Mouse (Mus musculus): ENCODE measurements around the gene Dnm3. TPM values are rescaled to one million over a fixed set of nuclear protein-coding genes. Genes with fewer than 3 reads are reported as not detected.

Gene Dnm3
- polyA plus RNA-seq, 1 experiment = 1.7 TPM

- no peaks in the 10 kb centered on the region for H3K9me3 ChIP-seq (replicated peaks; ENCODE audit: control insufficient read depth, insufficient read depth, low read length, poor library complexity, severe bottlenecking)
- no peaks in the 10 kb centered on the region for H3K36me3 ChIP-seq (ENCODE audit: control insufficient read depth, insufficient read depth, low read length, poor library complexity, severe bottlenecking)
- no peak overlapping the region for H3K27ac ChIP-seq (ENCODE audit: insufficient read depth, low read length)
- no peaks in the 10 kb centered on the region for H3K4me1 ChIP-seq (ENCODE audit: control insufficient read depth, insufficient read depth, low read length)
- no peak overlapping the region for H3K4me3 ChIP-seq (ENCODE audit: low read depth, low read length)
- no peak overlapping the region for H3K9ac ChIP-seq (ENCODE audit: low read depth, poor library complexity, severe bottlenecking)
- TF ChIP-seq CTCF (IDR thresholded peaks at IDR 0.05; ENCODE audit: low read depth, low read length) (no peak), POLR2A (IDR thresholded peaks at IDR 0.05; ENCODE audit: insufficient read depth, low read length) (no peak)
- H3K27me3 ChIP-seq (ENCODE audit: control insufficient read depth, insufficient read depth, low read length, poor library complexity, severe bottlenecking) = no peaks in the 10 kb centered on the region
Measured at GRCm38 (mm10) chr1:162222353-162222752, 255.5 kb downstream of the Dnm3 start.

- Histone ChIP-seq H3K27me3 (ENCODE audit: control insufficient read depth, insufficient read depth, low read length, poor library complexity, severe bottlenecking) (no peaks in the 10 kb centered on the region), H3K27ac (ENCODE audit: insufficient read depth, low read length) (no peak overlapping the region), H3K9me3 (replicated peaks; ENCODE audit: control insufficient read depth, insufficient read depth, low read length, poor library complexity, severe bottlenecking) (no peaks in the 10 kb centered on the region), H3K4me1 (ENCODE audit: control insufficient read depth, insufficient read depth, low read length) (no peaks in the 10 kb centered on the region), H3K36me3 (ENCODE audit: control insufficient read depth, insufficient read depth, low read length, poor library complexity, severe bottlenecking) (no peaks in the 10 kb centered on the region), H3K4me3 (ENCODE audit: low read depth, low read length) (no peak overlapping the region), H3K9ac (ENCODE audit: low read depth, poor library complexity, severe bottlenecking) (no peak overlapping the region)
- TF ChIP-seq CTCF (IDR thresholded peaks at IDR 0.05; ENCODE audit: low read depth, low read length) (no peak), POLR2A (IDR thresholded peaks at IDR 0.05; ENCODE audit: insufficient read depth, low read length) (no peak), EP300 (IDR thresholded peaks at IDR 0.05; ENCODE audit: insufficient read depth, low read depth, low read length) (no peak)
Measured at GRCm38 (mm10) chr1:162221801-162222301, 256.0 kb downstream of the Dnm3 start.

DNA sequence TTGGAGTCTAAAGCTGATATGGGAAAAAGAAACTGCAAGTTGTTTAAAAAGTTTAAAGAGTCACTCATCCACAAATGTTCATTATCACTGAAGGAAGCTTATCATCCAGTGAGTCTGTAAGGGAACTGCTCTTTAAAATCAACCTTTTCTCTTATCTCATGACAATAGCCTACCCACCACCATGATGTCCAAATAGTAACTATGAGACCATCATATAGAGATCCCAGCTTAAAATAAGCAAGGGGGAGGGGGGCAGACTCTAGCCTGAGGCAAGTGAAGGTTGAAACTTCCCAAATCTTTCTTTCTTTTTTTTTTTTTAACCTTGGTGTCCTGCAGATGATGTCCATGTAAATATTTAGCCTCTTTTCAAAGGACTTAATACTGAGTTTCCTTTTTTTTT, 256.9 kb downstream of the Dnm3 start:
- Histone ChIP-seq H3K9me3 (replicated peaks; ENCODE audit: control insufficient read depth, insufficient read depth, low read length, poor library complexity, severe bottlenecking) (no peaks in the 10 kb centered on the region), H3K36me3 (ENCODE audit: control insufficient read depth, insufficient read depth, low read length, poor library complexity, severe bottlenecking) (no peaks in the 10 kb centered on the region), H3K27ac (ENCODE audit: insufficient read depth, low read length) (no peak overlapping the region), H3K9ac (ENCODE audit: low read depth, poor library complexity, severe bottlenecking) (no peak overlapping the region), H3K27me3 (ENCODE audit: control insufficient read depth, insufficient read depth, low read length, poor library complexity, severe bottlenecking) (no peaks in the 10 kb centered on the region), H3K4me1 (ENCODE audit: control insufficient read depth, insufficient read depth, low read length) (no peaks in the 10 kb centered on the region), H3K4me3 (ENCODE audit: low read depth, low read length) (no peak overlapping the region)
- TF ChIP-seq CTCF (IDR thresholded peaks at IDR 0.05; ENCODE audit: low read depth, low read length) (no peak), EP300 (IDR thresholded peaks at IDR 0.05; ENCODE audit: insufficient read depth, low read depth, low read length) (no peak), POLR2A (IDR thresholded peaks at IDR 0.05; ENCODE audit: insufficient read depth, low read length) (no peak)

DNA sequence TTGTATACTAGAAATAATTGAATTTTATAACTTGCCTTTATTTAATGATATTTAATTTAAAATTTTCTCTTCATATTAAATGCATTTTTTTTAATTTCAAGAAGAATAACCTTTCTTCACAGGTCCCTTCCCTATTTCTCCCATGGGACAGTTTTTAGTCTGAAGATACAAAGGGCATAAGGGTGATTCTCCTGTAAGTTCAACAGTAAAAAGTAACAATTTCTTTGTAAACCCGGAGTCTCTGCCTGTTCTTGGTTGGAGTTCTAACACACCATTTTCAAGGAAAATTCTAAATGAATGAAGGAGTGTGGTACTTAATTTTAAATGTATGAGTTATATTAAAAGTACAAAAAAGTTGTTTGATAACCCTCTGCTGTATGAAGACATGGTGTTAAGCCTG, 258.1 kb downstream of the Dnm3 start:
- Histone ChIP-seq H3K4me3 (ENCODE audit: low read depth, low read length) (no peak overlapping the region), H3K27ac (ENCODE audit: insufficient read depth, low read length) (no peak overlapping the region), H3K36me3 (ENCODE audit: control insufficient read depth, insufficient read depth, low read length, poor library complexity, severe bottlenecking) (no peaks in the 10 kb centered on the region), H3K27me3 (ENCODE audit: control insufficient read depth, insufficient read depth, low read length, poor library complexity, severe bottlenecking) (no peaks in the 10 kb centered on the region), H3K9ac (ENCODE audit: low read depth, poor library complexity, severe bottlenecking) (no peak overlapping the region), H3K9me3 (replicated peaks; ENCODE audit: control insufficient read depth, insufficient read depth, low read length, poor library complexity, severe bottlenecking) (no peaks in the 10 kb centered on the region), H3K4me1 (ENCODE audit: control insufficient read depth, insufficient read depth, low read length) (no peaks in the 10 kb centered on the region)
- TF ChIP-seq EP300 (IDR thresholded peaks at IDR 0.05; ENCODE audit: insufficient read depth, low read depth, low read length) (no peak), CTCF (IDR thresholded peaks at IDR 0.05; ENCODE audit: low read depth, low read length) (no peak), POLR2A (IDR thresholded peaks at IDR 0.05; ENCODE audit: insufficient read depth, low read length) (no peak)

- Histone ChIP-seq H3K27me3 (ENCODE audit: control insufficient read depth, insufficient read depth, low read length, poor library complexity, severe bottlenecking) (no peaks in the 10 kb centered on the region), H3K27ac (ENCODE audit: insufficient read depth, low read length) (no peak overlapping the region), H3K9me3 (replicated peaks; ENCODE audit: control insufficient read depth, insufficient read depth, low read length, poor library complexity, severe bottlenecking) (no peaks in the 10 kb centered on the region), H3K4me3 (ENCODE audit: low read depth, low read length) (no peak overlapping the region), H3K4me1 (ENCODE audit: control insufficient read depth, insufficient read depth, low read length) (no peaks in the 10 kb centered on the region), H3K36me3 (ENCODE audit: control insufficient read depth, insufficient read depth, low read length, poor library complexity, severe bottlenecking) (no peaks in the 10 kb centered on the region), H3K9ac (ENCODE audit: low read depth, poor library complexity, severe bottlenecking) (no peak overlapping the region)
- no peak for TF ChIP-seq CTCF (IDR thresholded peaks at IDR 0.05; ENCODE audit: low read depth, low read length)
- no peak for TF ChIP-seq POLR2A (IDR thresholded peaks at IDR 0.05; ENCODE audit: insufficient read depth, low read length)
- TF ChIP-seq EP300 (IDR thresholded peaks at IDR 0.05; ENCODE audit: insufficient read depth, low read depth, low read length) = no peak
Measured at GRCm38 (mm10) chr1:162218530-162219180, 259.2 kb downstream of the Dnm3 start.

- Histone ChIP-seq H3K27ac (ENCODE audit: insufficient read depth, low read length) (no peak overlapping the region), H3K9me3 (replicated peaks; ENCODE audit: control insufficient read depth, insufficient read depth, low read length, poor library complexity, severe bottlenecking) (no peaks in the 10 kb centered on the region), H3K27me3 (ENCODE audit: control insufficient read depth, insufficient read depth, low read length, poor library complexity, severe bottlenecking) (no peaks in the 10 kb centered on the region), H3K9ac (ENCODE audit: low read depth, poor library complexity, severe bottlenecking) (no peak overlapping the region), H3K36me3 (ENCODE audit: control insufficient read depth, insufficient read depth, low read length, poor library complexity, severe bottlenecking) (no peaks in the 10 kb centered on the region), H3K4me3 (ENCODE audit: low read depth, low read length) (no peak overlapping the region), H3K4me1 (ENCODE audit: control insufficient read depth, insufficient read depth, low read length) (no peaks in the 10 kb centered on the region)
- TF ChIP-seq POLR2A (IDR thresholded peaks at IDR 0.05; ENCODE audit: insufficient read depth, low read length) = no peak
- no peak for TF ChIP-seq EP300 (IDR thresholded peaks at IDR 0.05; ENCODE audit: insufficient read depth, low read depth, low read length)
- no peak for TF ChIP-seq CTCF (IDR thresholded peaks at IDR 0.05; ENCODE audit: low read depth, low read length)
Measured at GRCm38 (mm10) chr1:162217340-162217974, 260.4 kb downstream of the Dnm3 start.
